Mouse (Mus musculus) forebrain, embryonic 11.5 days (tissue): ENCODE results near the gene C2. TPM values are rescaled to one million over a fixed set of nuclear protein-coding genes. Genes with fewer than 3 reads are reported as not detected.

Experiments used
- microRNA-seq: library from miRNA; unstranded; fragments of <30 nt; microRNA quantifications from one replicate; pipeline ENCODE4, GENCODE M21; 2016; ENCODE audit not compliant: insufficient number of aligned reads
- polyA plus RNA-seq: library from polyadenylated mRNA; unstranded; fragments of >200 nt; fragmentation: Nextera tagmentation; extraction: Ambion mirVana; gene quantifications from 2 replicates; pipeline ENCODE4 v1.2.1, GENCODE M21; 2014

Gene C2
- polyA plus RNA-seq, 1 experiment from 2014 or later = 1.1 TPM

Small RNAs within 50 kb of the gene (microRNA-seq; reads per million reads assigned to microRNA genes)
- gene Mir6970 = not detected
- gene Mir6971 = 3.4 reads per million
- gene Mir6972 = not detected

Other genes starting within 250 kb of the C2 start
- gene Tnxb, start 227.7 kb downstream of the C2 start, polyA plus RNA-seq = 0.03 TPM in 1 of 2 replicates, not detected in the other
- 0.05 TPM in 1 of 2 replicates, not detected in the other for gene C4b, start 154.4 kb downstream of the C2 start, polyA plus RNA-seq
- not detected in 2 replicates for gene Cyp21a1, start 93.7 kb downstream of the C2 start, polyA plus RNA-seq
- gene Stk19, start 61.3 kb downstream of the C2 start, polyA plus RNA-seq = 26.3 and 28.3 TPM in 2 replicates
- gene Dxo, start 61.2 kb downstream of the C2 start, polyA plus RNA-seq = 78.5 and 84.9 TPM in 2 replicates
- gene Skiv2l, start 48.1 kb downstream of the C2 start, polyA plus RNA-seq = 53.1 and 55.1 TPM in 2 replicates
- gene Nelfe, start 47.9 kb downstream of the C2 start, polyA plus RNA-seq = 143 and 144 TPM in 2 replicates
- gene Cfb, start 35.7 kb downstream of the C2 start, polyA plus RNA-seq = 2.6 and 3.3 TPM in 2 replicates
- 2.1 and 2.8 TPM in 2 replicates for gene Zbtb12, start 18.8 kb downstream of the C2 start, polyA plus RNA-seq
- not detected in 2 replicates for gene Gm20547, start 16.2 kb downstream of the C2 start, polyA plus RNA-seq
- gene Ehmt2, start 204 bp upstream of the C2 start, polyA plus RNA-seq = 90.4 and 96.8 TPM in 2 replicates
- gene Slc44a4, start 16.2 kb upstream of the C2 start, polyA plus RNA-seq = not detected in 2 replicates
- 12.8 and 13.4 TPM in 2 replicates for gene Neu1, start 33.0 kb upstream of the C2 start, polyA plus RNA-seq
- gene Hspa1b, start 61.0 kb upstream of the C2 start, polyA plus RNA-seq = 0.24 TPM in 1 of 2 replicates, not detected in the other
- not detected in 2 replicates for gene Gm20481, start 71.6 kb upstream of the C2 start, polyA plus RNA-seq
- gene Hspa1a, start 73.9 kb upstream of the C2 start, polyA plus RNA-seq = 1.6 TPM in 2 replicates
- 1.7 and 1.8 TPM in 2 replicates for gene Hspa1l, start 74.4 kb upstream of the C2 start, polyA plus RNA-seq
- gene Lsm2, start 83.6 kb upstream of the C2 start, polyA plus RNA-seq = 288 and 292 TPM in 2 replicates
- 169 and 174 TPM in 2 replicates for gene Vars, start 102.7 kb upstream of the C2 start, polyA plus RNA-seq
- 0.15 and 0.27 TPM in 2 replicates for gene Vwa7, start 118.3 kb upstream of the C2 start, polyA plus RNA-seq
- 4.0 and 4.1 TPM in 2 replicates for gene Sapcd1, start 129.8 kb upstream of the C2 start, polyA plus RNA-seq
- gene Msh5, start 148.5 kb upstream of the C2 start, polyA plus RNA-seq = 5.8 and 7.9 TPM in 2 replicates
- gene Clic1, start 151.7 kb upstream of the C2 start, polyA plus RNA-seq = 67.7 and 74.5 TPM in 2 replicates
- gene Ddah2, start 160.8 kb upstream of the C2 start, polyA plus RNA-seq = 489 and 543 TPM in 2 replicates
- 0.20 TPM in 1 of 2 replicates, not detected in the other for gene Ly6g6c, start 167.1 kb upstream of the C2 start, polyA plus RNA-seq
- 1.3 and 1.6 TPM in 2 replicates for gene Mpig6b, start 167.9 kb upstream of the C2 start, polyA plus RNA-seq
- gene Ly6g6e, start 178.6 kb upstream of the C2 start, polyA plus RNA-seq = 0.39 and 0.57 TPM in 2 replicates
- gene Ly6g6d, start 179.8 kb upstream of the C2 start, polyA plus RNA-seq = 1.7 and 1.8 TPM in 2 replicates
- 0.72 and 0.88 TPM in 2 replicates for gene Ly6g6f, start 187.3 kb upstream of the C2 start, polyA plus RNA-seq
- 52.6 and 53.8 TPM in 2 replicates for gene Abhd16a, start 191.0 kb upstream of the C2 start, polyA plus RNA-seq
- not detected in 2 replicates for gene Ly6g5c, start 210.0 kb upstream of the C2 start, polyA plus RNA-seq
- 1.4 and 1.9 TPM in 2 replicates for gene Ly6g5b, start 217.2 kb upstream of the C2 start, polyA plus RNA-seq
- 29.5 and 33.7 TPM in 2 replicates for gene Gpank1, start 223.2 kb upstream of the C2 start, polyA plus RNA-seq
- gene Csnk2b, start 223.8 kb upstream of the C2 start, polyA plus RNA-seq = 296 and 297 TPM in 2 replicates
- gene D17H6S53E, start 228.1 kb upstream of the C2 start, polyA plus RNA-seq = 8.6 and 8.7 TPM in 2 replicates
- gene Apom, start 233.8 kb upstream of the C2 start, polyA plus RNA-seq = 0.64 and 0.88 TPM in 2 replicates
- gene Bag6, start 236.9 kb upstream of the C2 start, polyA plus RNA-seq = 96.6 and 100 TPM in 2 replicates